Mouse (Mus musculus) lung, embryonic 16.5 days (tissue): ENCODE data around the gene Ppp2r5d. TPM values are rescaled to one million over a fixed set of nuclear protein-coding genes. Genes with fewer than 3 reads are reported as not detected.

Experiments
- ATAC-seq: fragments of 200-750 bp; cut with Nextera tagmentation; 2 replicates; pipeline ENCODE4 v1.8.0; 2017; ENCODE audit warnings: low read depth, mild to moderate bottlenecking, moderate library complexity
- H3K27ac ChIP-seq: fragments of 300-500 bp; sonication (generic); 2 replicates; pipeline ENCODE4 v1.5.1; 2014; ENCODE audit warnings: mild to moderate bottlenecking, control low read depth, low read length
- H3K27me3 ChIP-seq: fragments of 300-500 bp; sonication (generic); 2 replicates; pipeline ENCODE4 v1.6.1; 2014; ENCODE audit warnings: low read depth, low read length, mixed read lengths; ENCODE audit not compliant: control insufficient read depth, insufficient read depth
- H3K36me3 ChIP-seq: fragments of 300-500 bp; sonication (generic); 2 replicates; pipeline ENCODE4 v1.6.1; 2014; ENCODE audit warnings: low read length; ENCODE audit not compliant: control insufficient read depth, insufficient read depth
- H3K4me1 ChIP-seq: fragments of 300-500 bp; sonication (generic); replicated peaks from 2 replicates; pipeline ENCODE4 v1.6.1; 2014; ENCODE audit warnings: low read length, mixed read lengths; ENCODE audit not compliant: control insufficient read depth, insufficient read depth
- H3K4me2 ChIP-seq: fragments of 300-500 bp; sonication (generic); 2 replicates; pipeline ENCODE4 v1.6.1; 2014; ENCODE audit warnings: low read depth, low read length, control low read depth
- H3K4me3 ChIP-seq: fragments of 300-500 bp; sonication (generic); 2 replicates; pipeline ENCODE4 v1.5.1; 2014; ENCODE audit warnings: mild to moderate bottlenecking, low read length, control low read depth
- H3K9ac ChIP-seq: fragments of 300-500 bp; sonication (generic); 2 replicates; pipeline ENCODE4 v1.6.1; 2014; ENCODE audit warnings: low read length, control low read depth
- H3K9me3 ChIP-seq: fragments of 300-500 bp; sonication (generic); 2 replicates; pipeline ENCODE4 v1.6.1; 2016; ENCODE audit warnings: low read length; ENCODE audit not compliant: control insufficient read depth
- WGBS: fragments of 180-500 bp; shearing (Covaris S2); extraction: QIAGEN DNeasy Blood & Tissue Kit; methylation state at CpG from one replicate; pipeline ENCODE4 v1.1.7; 2014; 5-methylcytosine and 5-hydroxymethylcytosine counted together
- polyA plus RNA-seq: library from polyadenylated mRNA; unstranded; fragments of >200 nt; fragmentation: Nextera tagmentation; extraction: Ambion mirVana; gene quantifications from 2 replicates; pipeline ENCODE4 v1.2.1, GENCODE M21; 2015

Ppp2r5d gene
- polyA plus RNA-seq, 1 experiment from 2014 or later = 94.7 TPM

- Histone ChIP-seq H3K27ac (no peak overlapping the region), H3K4me1 (no peaks in the 10 kb centered on the region), H3K9me3 (no peaks in the 10 kb centered on the region), H3K4me3 (no peak overlapping the region), H3K27me3 (no peaks in the 10 kb centered on the region), H3K4me2 (no peak overlapping the region), H3K36me3 (peaks cover 7% of the 10 kb centered on the region; the same call in 1 of the 2 replicates), H3K9ac (no peak overlapping the region)
- 71% methylated on average over 9 of the region's 9 CpGs for WGBS
- ATAC-seq = peak; percentile 38; the same call in 1 of the 2 replicates
Observed at GRCm38 (mm10) chr17:46742986-46743385, 38.1 kb upstream of the Ppp2r5d start.

- ATAC-seq = no peak
- 88% methylated on average over 6 of the region's 6 CpGs for WGBS
Observed at GRCm38 (mm10) chr17:46741305-46741704, 36.4 kb upstream of the Ppp2r5d start.

DNA sequence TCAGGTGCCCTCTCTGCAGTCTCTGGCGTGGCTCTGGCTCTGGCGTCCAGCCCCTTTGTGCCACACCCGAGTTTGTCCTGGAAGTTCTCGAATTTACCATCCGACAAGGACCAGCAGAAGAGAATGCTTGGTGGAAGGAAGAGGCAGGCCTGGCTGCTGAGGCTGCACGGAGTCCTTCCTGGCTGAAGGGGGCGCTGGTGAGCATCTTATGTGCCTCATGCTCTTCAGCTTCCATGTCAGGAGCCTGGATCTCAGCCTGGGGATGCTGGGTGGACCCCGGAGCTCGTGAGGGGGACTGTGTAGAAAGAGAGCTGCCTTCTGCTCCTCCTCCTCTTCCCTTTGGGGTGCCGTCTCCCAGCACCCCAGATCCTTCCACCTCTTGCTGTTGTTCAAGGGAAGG is 31.2 kb upstream of the Ppp2r5d start:
- Histone ChIP-seq H3K9me3 (no peaks in the 10 kb centered on the region), H3K4me3 (no peak overlapping the region), H3K4me1 (no peaks in the 10 kb centered on the region), H3K36me3 (peaks cover 4% of the 10 kb centered on the region; the same call in 1 of the 2 replicates), H3K9ac (no peak overlapping the region), H3K27ac (no peak overlapping the region), H3K27me3 (no peaks in the 10 kb centered on the region), H3K4me2 (no peak overlapping the region)
- WGBS = 66% methylated on average over 10 of the region's 10 CpGs
- 0 out of 2 replicates have a peak, but pooled peaks have one; percentile 4 for ATAC-seq

More at GRCm38 (mm10) chr17:46741305-46741704, 36.4 kb upstream of the Ppp2r5d start:
- Histone ChIP-seq H3K4me2 (no peak overlapping the region), H3K4me1 (no peaks in the 10 kb centered on the region), H3K27me3 (no peaks in the 10 kb centered on the region), H3K36me3 (peaks cover 3% of the 10 kb centered on the region; the same call in 1 of the 2 replicates), H3K27ac (no peak overlapping the region), H3K4me3 (no peak overlapping the region), H3K9me3 (no peaks in the 10 kb centered on the region), H3K9ac (no peak overlapping the region)

- no peak overlapping the region for H3K27ac ChIP-seq
- H3K4me2 ChIP-seq = no peak overlapping the region
- no peaks in the 10 kb centered on the region for H3K4me1 ChIP-seq
- H3K9me3 ChIP-seq = no peaks in the 10 kb centered on the region
- WGBS = 85% methylated on average over 7 of the region's 7 CpGs
- H3K4me3 ChIP-seq = no peak overlapping the region
- H3K9ac ChIP-seq = no peak overlapping the region
- ATAC-seq = no peak
- H3K36me3 ChIP-seq = peaks cover 4% of the 10 kb centered on the region; the same call in 1 of the 2 replicates
- no peaks in the 10 kb centered on the region for H3K27me3 ChIP-seq
Observed at GRCm38 (mm10) chr17:46735287-46735686, 30.4 kb upstream of the Ppp2r5d start.

GRCm38 (mm10) chr17:46734055-46734454 is 29.1 kb upstream of the Ppp2r5d start:
- no peak overlapping the region for H3K4me2 ChIP-seq
- H3K27me3 ChIP-seq = peaks cover 5% of the 10 kb centered on the region; the same call in 1 of the 2 replicates
- WGBS = 91% methylated on average over 3 of the region's 3 CpGs
- peaks cover 4% of the 10 kb centered on the region; the same call in 1 of the 2 replicates for H3K36me3 ChIP-seq
- peaks cover under 1% of the 10 kb centered on the region for H3K4me1 ChIP-seq
- H3K9me3 ChIP-seq = no peaks in the 10 kb centered on the region
- no peak overlapping the region for H3K9ac ChIP-seq
- no peak overlapping the region for H3K27ac ChIP-seq
- no peak for ATAC-seq
- no peak overlapping the region for H3K4me3 ChIP-seq

- ATAC-seq = peak; percentile 64
- Histone ChIP-seq H3K27me3 (peaks cover 16% of the 10 kb centered on the region; the same call in 1 of the 2 replicates), H3K9ac (peak within 1 kb of the TSS; percentile 43; the same call in 1 of the 2 replicates), H3K4me2 (peak within 1 kb of the TSS; percentile 58), H3K4me1 (peaks cover 7% of the 10 kb centered on the region), H3K27ac (no peak within 1 kb of the TSS), H3K4me3 (peak within 1 kb of the TSS; percentile 41), H3K9me3 (no peaks in the 10 kb centered on the region), H3K36me3 (peaks cover 3% of the 10 kb centered on the region; the same call in 1 of the 2 replicates)
- 13% methylated on average over 24 of the region's 24 CpGs for WGBS
Observed at GRCm38 (mm10) chr17:46728904-46729318, 24.0 kb upstream of the Ppp2r5d start, which contains the start of gene Gnmt. TSS of gene Gnmt (minus strand) at chr17:46729168.

DNA sequence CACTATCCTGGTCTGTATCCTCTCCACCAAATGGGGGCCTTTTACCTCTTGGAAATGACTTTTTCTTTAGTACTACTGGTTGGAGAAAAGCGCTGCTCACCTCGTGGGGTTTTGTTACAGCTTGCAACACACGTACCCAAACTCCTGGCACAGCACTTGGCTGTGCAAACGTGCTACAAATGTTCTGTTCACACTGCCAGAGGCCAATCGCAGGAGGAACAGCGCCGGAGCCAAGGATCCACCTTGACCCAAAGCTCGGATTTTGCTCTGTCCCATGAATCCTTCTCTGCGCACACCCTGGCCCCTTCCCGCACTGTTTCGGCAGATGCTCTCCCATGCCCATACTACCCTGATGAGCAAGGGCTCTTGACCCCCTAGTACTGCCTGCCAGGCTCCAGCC is 23.6 kb upstream of the Ppp2r5d start:
- peaks cover 4% of the 10 kb centered on the region; the same call in 1 of the 2 replicates for H3K36me3 ChIP-seq
- no peaks in the 10 kb centered on the region for H3K9me3 ChIP-seq
- H3K4me1 ChIP-seq = peaks cover 7% of the 10 kb centered on the region
- no peak overlapping the region for H3K27ac ChIP-seq
- H3K4me2 ChIP-seq = peak overlapping the region; percentile 58
- peaks cover 16% of the 10 kb centered on the region; the same call in 1 of the 2 replicates for H3K27me3 ChIP-seq
- H3K9ac ChIP-seq = peak overlapping the region; percentile 43; the same call in 1 of the 2 replicates
- H3K4me3 ChIP-seq = peak overlapping the region; percentile 41
- 40% methylated on average over 11 of the region's 11 CpGs for WGBS
- no peak for ATAC-seq

GRCm38 (mm10) chr17:46728021-46728420 is 23.1 kb upstream of the Ppp2r5d start:
- Histone ChIP-seq H3K4me3 (no peak overlapping the region), H3K9ac (no peak overlapping the region), H3K36me3 (peaks cover 5% of the 10 kb centered on the region; the same call in 1 of the 2 replicates), H3K27ac (no peak overlapping the region), H3K9me3 (no peaks in the 10 kb centered on the region), H3K4me2 (no peak overlapping the region), H3K4me1 (peaks cover 7% of the 10 kb centered on the region), H3K27me3 (peaks cover 16% of the 10 kb centered on the region; the same call in 1 of the 2 replicates)
- WGBS = 27% methylated on average over 6 of the region's 6 CpGs
- no peak for ATAC-seq

DNA sequence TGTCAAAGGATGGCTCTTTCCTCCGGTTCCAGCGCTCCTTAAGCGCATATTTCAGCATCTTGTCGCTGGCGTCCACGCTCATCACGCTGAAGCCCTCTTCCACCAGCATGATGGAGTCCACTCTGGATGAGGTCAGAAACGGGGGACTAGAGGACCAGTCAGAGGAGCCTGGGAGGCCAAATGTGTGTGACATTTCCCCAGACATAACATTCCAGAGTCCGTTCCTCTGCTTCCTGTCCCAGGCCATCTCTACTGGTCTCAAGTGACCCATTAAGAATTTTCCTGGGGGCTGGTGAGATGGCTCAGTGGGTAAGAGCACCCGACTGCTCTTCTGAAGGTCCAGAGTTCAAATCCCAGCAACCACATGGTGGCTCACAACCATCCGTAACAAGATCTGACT is 22.4 kb upstream of the Ppp2r5d start:
- Histone ChIP-seq H3K36me3 (peaks cover 5% of the 10 kb centered on the region; the same call in 1 of the 2 replicates), H3K4me1 (peaks cover 7% of the 10 kb centered on the region), H3K4me2 (no peak overlapping the region), H3K4me3 (no peak overlapping the region), H3K27ac (no peak overlapping the region), H3K9me3 (no peaks in the 10 kb centered on the region), H3K9ac (no peak overlapping the region), H3K27me3 (peaks cover 16% of the 10 kb centered on the region; the same call in 1 of the 2 replicates)
- no peak for ATAC-seq
- 86% methylated on average over 11 of the region's 11 CpGs for WGBS
